Mouse (Mus musculus) right cerebral cortex, postnatal 14 days (tissue): Measurements from ENCODE around the gene Slc39a9.

Source experiments
- DNase-seq: peaks from one replicate; pipeline ENCODE4 v3.0.0; 2022

The Slc39a9 gene

GRCm38 (mm10) chr12:80654659-80655025 is 11.0 kb downstream of the Slc39a9 start:
- DNase-seq: no peak

- DNase-seq: no peak
Observed at GRCm38 (mm10) chr12:80658661-80659060, 15.0 kb downstream of the Slc39a9 start.

GRCm38 (mm10) chr12:80662322-80662721 is 18.6 kb downstream of the Slc39a9 start:
- DNase-seq: no peak

GRCm38 (mm10) chr12:80663935-80664334 is 20.3 kb downstream of the Slc39a9 start:
- no peak for DNase-seq

GRCm38 (mm10) chr12:80668391-80668790 is 24.7 kb downstream of the Slc39a9 start:
- no peak for DNase-seq

- DNase-seq: peak; percentile 56
Observed at GRCm38 (mm10) chr12:80673170-80673569, 29.5 kb downstream of the Slc39a9 start.

- DNase-seq: peak; percentile 22
Observed at GRCm38 (mm10) chr12:80681340-80681739, 37.7 kb downstream of the Slc39a9 start.

GRCm38 (mm10) chr12:80683554-80683953 is 39.9 kb downstream of the Slc39a9 start:
- no peak for DNase-seq

GRCm38 (mm10) chr12:80684316-80684715 is 40.6 kb downstream of the Slc39a9 start:
- DNase-seq: no peak

- DNase-seq: peak; percentile 35
Observed at GRCm38 (mm10) chr12:80687788-80688211, 44.1 kb downstream of the Slc39a9 start.

GRCm38 (mm10) chr12:80689696-80690095 is 46.0 kb downstream of the Slc39a9 start:
- DNase-seq: no peak

GRCm38 (mm10) chr12:80691671-80692091 is 48.0 kb downstream of the Slc39a9 start:
- DNase-seq: no peak

- DNase-seq: peak; percentile 34
Observed at GRCm38 (mm10) chr12:80692269-80692972, 48.7 kb downstream of the Slc39a9 start, which contains the start of gene Plekhd1. Gene Plekhd1, plus strand, starts transcription at chr12:80692591.

- no peak for DNase-seq
Observed at GRCm38 (mm10) chr12:80693700-80694099, 50.0 kb downstream of the Slc39a9 start.

GRCm38 (mm10) chr12:80695004-80695403 is 51.3 kb downstream of the Slc39a9 start:
- DNase-seq: no peak

- DNase-seq: no peak
Observed at GRCm38 (mm10) chr12:80698526-80699143, 55.0 kb downstream of the Slc39a9 start.

GRCm38 (mm10) chr12:80699144-80699531 is 55.5 kb downstream of the Slc39a9 start:
- no peak for DNase-seq

- DNase-seq: no peak
Observed at GRCm38 (mm10) chr12:80701332-80701731, 57.6 kb downstream of the Slc39a9 start.

- no peak for DNase-seq
Observed at GRCm38 (mm10) chr12:80706208-80706914, 62.7 kb downstream of the Slc39a9 start.

- no peak for DNase-seq
Observed at GRCm38 (mm10) chr12:80706915-80707604, 63.4 kb downstream of the Slc39a9 start.

GRCm38 (mm10) chr12:80715915-80716314 is 72.2 kb downstream of the Slc39a9 start:
- DNase-seq: no peak

- no peak for DNase-seq
Observed at GRCm38 (mm10) chr12:80719141-80719540, 75.5 kb downstream of the Slc39a9 start.

GRCm38 (mm10) chr12:80720507-80720906 is 76.8 kb downstream of the Slc39a9 start:
- DNase-seq: no peak
